Mouse (Mus musculus) embryo, embryonic 9.5 days (tissue): Measurements from ENCODE around the gene Auh.

Experiments
- DNase-seq: peaks from one replicate; pipeline ENCODE4 v3.0.0-alpha.2; 2017; ENCODE audit errors: extremely low spot score

Auh gene

GRCm38 (mm10) chr13:52833748-52834147 lies 95.7 kb downstream of the Auh start:
- no peak for DNase-seq

- no peak for DNase-seq
Observed at GRCm38 (mm10) chr13:52833220-52833619, 96.3 kb downstream of the Auh start.

GRCm38 (mm10) chr13:52832481-52833170 lies 96.9 kb downstream of the Auh start:
- DNase-seq = no peak

- DNase-seq = no peak
Observed at GRCm38 (mm10) chr13:52831037-52831757, 98.3 kb downstream of the Auh start.

- no peak for DNase-seq
Observed at GRCm38 (mm10) chr13:52828946-52829523, 100.4 kb downstream of the Auh start.

DNA sequence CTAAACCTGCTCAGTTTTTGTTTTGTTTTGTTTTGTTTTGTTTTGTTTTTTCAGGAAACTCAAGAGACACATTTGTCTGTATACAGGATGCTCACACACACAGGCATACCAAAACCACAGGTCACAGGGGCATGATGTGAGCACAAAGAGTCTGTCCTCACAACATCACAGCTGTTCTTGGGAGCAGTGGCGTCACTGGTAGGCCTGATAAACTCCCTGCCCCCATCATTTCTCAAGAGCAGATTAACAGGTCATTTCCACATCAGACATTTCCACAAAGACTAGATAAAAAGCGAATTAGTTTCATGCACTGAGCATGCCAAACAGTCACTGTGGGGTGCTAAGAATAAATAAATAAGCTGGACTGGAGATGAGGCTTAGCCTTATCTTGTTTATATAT lies 101.3 kb downstream of the Auh start:
- DNase-seq = no peak

DNA sequence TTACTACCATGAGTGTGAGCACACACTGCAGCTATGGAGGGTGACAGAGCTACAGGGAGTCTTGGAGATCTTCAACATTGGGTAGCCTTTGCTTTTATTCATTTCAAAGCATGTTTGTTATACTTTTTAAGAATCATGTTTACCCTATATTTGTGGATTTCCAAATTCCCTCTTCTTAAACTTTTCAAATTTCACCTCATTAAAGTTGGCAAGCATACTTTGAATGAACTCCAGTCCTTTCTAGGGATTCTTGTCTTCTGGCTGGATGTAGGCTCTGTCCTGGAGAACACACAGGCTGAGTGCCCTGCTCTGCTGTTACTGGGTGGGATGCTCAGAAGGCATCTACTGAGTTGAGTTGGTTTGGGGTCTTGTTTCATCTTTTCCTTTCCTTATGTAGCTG lies 102.8 kb downstream of the Auh start:
- no peak for DNase-seq

DNA sequence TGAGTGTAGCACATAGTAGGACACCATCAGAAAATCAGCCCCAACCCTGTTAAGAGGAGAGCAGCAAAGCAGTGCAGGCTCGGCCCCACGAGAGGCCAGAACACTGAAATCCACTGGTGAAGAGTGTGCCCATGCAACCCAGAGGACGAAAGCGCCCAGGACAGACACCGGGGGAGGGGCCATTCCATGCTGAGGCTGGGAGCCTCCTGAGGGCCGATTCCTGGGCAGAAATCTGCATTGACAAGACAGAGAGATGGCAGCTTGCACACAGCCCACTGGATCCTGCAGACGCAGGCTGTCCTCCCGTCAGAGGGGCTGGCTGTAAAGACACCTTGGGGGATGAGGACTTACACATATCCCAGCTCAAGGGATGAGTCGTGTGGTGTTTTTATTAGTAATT lies 104.7 kb downstream of the Auh start:
- DNase-seq = no peak

- peak; percentile 54 for DNase-seq
Observed at GRCm38 (mm10) chr13:52822165-52823149, 107.0 kb downstream of the Auh start.

GRCm38 (mm10) chr13:52821571-52821970 lies 107.9 kb downstream of the Auh start:
- DNase-seq = no peak

DNA sequence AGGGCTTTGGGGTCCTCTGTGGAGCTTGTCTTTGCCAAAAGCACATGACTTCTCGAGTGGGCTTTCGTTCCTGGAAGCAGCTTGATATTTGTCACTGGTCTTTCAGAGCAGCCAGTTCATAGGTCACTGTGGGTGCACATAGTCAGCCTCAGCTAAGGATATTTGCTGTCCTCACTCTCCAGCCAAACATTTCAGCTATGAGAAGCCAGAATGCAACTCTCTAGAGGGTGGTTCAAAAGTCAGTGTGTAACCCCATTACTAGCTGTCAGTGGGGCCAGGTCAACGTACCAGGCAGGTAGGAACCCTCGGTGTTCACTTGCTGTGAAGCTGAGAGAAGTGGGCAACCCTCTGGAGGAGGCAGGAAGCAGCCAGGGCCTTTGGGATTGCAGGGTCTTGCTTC lies 109.6 kb downstream of the Auh start:
- no peak for DNase-seq

DNA sequence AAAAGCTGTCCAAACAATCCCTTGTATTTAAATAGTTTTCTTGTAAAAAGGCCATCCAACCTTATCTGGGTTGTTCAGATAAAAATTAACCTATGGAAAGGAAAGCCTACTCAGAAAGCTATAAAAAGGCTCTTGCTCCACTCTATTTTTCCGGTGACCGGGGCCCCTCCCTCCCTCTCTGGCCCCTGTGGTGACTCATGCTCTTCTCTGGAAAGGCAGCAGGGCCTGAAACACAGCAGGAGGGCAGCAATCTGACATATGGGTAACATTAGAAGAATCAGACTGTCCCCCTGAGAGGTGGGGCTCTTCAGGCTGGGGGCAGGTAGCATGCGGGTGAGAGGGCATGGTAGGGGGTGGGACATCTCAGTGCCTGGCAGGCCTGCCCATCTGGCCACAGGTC lies 110.7 kb downstream of the Auh start:
- peak; percentile 43 for DNase-seq

DNA sequence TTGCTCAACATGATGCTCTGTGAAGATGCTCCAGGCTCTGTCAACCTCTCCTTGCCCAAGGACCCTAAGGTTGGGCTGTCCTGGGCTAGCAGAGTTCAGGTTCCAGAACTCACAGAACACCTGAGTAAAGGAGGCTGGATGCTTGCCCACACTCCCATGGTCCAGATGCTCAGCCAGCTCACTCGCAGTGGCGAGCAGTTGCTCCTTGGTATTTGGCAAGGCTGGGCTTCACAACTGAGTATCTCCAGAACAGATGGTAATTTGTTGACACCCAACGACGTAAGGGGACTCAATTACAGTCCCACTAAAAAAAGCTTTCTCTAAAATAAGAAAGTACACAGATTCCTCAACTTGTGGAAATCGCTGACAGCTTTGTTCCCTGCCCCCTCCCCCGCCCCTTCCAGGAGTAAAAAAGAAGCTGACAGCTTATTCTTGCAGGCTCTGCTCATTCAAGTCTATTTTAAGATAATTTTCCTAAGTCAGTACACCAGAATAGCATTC lies 111.4 kb downstream of the Auh start:
- DNase-seq = no peak

DNA sequence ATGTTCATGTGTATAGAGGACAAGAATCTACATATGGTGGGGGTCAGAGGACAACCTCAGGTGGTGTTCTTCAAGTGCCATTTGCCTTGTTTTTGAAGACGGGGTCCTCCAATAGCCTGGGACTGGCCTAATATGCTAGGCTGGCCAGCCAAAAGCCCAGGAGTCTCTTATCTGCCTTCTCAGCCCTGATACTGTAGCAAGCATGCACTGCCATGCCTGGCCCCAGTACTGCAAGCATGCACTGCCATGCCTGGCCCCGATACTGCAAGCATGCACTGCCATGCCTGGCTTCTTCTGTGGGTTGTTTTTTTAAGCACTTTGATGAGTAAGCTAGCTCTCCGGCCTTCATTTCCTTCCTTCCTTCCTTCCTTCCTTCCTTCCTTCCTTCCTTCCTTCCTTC lies 115.7 kb downstream of the Auh start:
- no peak for DNase-seq

- DNase-seq = no peak
Observed at GRCm38 (mm10) chr13:52812549-52813515, 116.6 kb downstream of the Auh start.

GRCm38 (mm10) chr13:52807722-52808121 lies 121.8 kb downstream of the Auh start:
- DNase-seq = no peak

- DNase-seq = no peak
Observed at GRCm38 (mm10) chr13:52806029-52806428, 123.5 kb downstream of the Auh start.

DNA sequence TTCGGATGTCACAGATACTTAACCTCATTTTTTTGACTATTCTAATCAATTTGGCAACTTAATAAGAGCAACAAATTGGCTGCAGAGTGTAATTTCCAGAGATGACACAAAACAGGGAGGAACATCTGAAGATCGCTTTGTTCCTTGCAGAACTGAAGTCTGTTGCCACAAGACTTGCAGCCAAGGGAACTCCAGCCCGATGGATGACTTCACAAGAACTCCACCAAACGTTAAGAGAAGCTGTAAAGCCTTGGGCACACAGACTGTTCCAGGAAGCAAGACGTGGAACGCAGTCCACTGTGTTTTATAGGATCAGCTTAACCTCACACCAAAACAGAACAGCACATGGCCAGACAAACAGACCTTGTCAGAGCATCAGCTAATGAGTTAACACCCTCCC lies 123.9 kb downstream of the Auh start:
- no peak for DNase-seq

GRCm38 (mm10) chr13:52802482-52802881 lies 127.0 kb downstream of the Auh start:
- no peak for DNase-seq

- DNase-seq = no peak
Observed at GRCm38 (mm10) chr13:52800687-52801341, 128.7 kb downstream of the Auh start.
